Mouse (Mus musculus): Measurements from ENCODE around the gene Bmper.

- no peak for TF ChIP-seq GATA1 (IDR thresholded peaks at IDR 0.05; ENCODE audit: borderline replicate concordance, low read length)
- no peak for TF ChIP-seq FLI1 (IDR thresholded peaks at IDR 0.05; ENCODE audit: low read length)
These were observed 30.7 kb downstream of the Bmper start for GRCm38 (mm10) chr9:23253624-23254023.

Measured in megakaryocyte, embryonic 14.5 days (primary cell).